Mouse (Mus musculus): ENCODE results near the gene Gtdc1. TPM values are rescaled to one million over a fixed set of nuclear protein-coding genes. Genes with fewer than 3 reads are reported as not detected.

Gene Gtdc1
- polyA plus RNA-seq, 1 experiment = 36.2 TPM

GRCm38 (mm10) chr2:44542775-44543174 is 384.7 kb downstream of the Gtdc1 start:
- no peak for DNase-seq (ENCODE audit: low read depth)
- TF ChIP-seq CTCF (IDR thresholded peaks at IDR 0.05; ENCODE audit: borderline replicate concordance, extremely low read depth, insufficient read depth, insufficient read length) = no peak
- TF ChIP-seq POLR2A (IDR thresholded peaks at IDR 0.05; ENCODE audit: borderline replicate concordance, extremely low read depth, insufficient read depth, insufficient read length, poor library complexity, severe bottlenecking) = no peak

DNA sequence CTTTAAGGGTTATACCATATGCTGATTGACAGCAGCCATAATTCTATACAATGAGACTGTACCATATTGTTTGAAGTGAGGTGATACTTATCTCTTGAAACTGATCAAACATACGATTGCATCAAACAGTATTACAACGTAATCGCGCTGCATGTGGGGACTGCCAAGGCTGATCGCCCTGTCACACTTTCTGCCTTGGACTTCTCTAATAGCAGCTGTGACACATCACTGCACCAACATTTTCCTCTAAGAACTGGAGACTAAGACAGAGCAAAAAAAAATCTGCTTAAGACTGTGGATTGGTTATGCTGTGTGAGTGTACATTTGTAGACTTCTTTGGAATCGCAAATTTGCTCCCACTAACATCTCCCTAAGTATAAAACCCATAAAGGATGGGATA is 385.7 kb downstream of the Gtdc1 start:
- TF ChIP-seq POLR2A (IDR thresholded peaks at IDR 0.05; ENCODE audit: borderline replicate concordance, extremely low read depth, insufficient read depth, insufficient read length, poor library complexity, severe bottlenecking) (no peak), CTCF (IDR thresholded peaks at IDR 0.05; ENCODE audit: borderline replicate concordance, extremely low read depth, insufficient read depth, insufficient read length) (no peak)
- DNase-seq (ENCODE audit: low read depth) = peak; percentile 20

- TF ChIP-seq POLR2A (IDR thresholded peaks at IDR 0.05; ENCODE audit: borderline replicate concordance, extremely low read depth, insufficient read depth, insufficient read length, poor library complexity, severe bottlenecking) (no peak), CTCF (IDR thresholded peaks at IDR 0.05; ENCODE audit: borderline replicate concordance, extremely low read depth, insufficient read depth, insufficient read length) (no peak)
Measured at GRCm38 (mm10) chr2:44540881-44541280, 386.6 kb downstream of the Gtdc1 start.

DNA sequence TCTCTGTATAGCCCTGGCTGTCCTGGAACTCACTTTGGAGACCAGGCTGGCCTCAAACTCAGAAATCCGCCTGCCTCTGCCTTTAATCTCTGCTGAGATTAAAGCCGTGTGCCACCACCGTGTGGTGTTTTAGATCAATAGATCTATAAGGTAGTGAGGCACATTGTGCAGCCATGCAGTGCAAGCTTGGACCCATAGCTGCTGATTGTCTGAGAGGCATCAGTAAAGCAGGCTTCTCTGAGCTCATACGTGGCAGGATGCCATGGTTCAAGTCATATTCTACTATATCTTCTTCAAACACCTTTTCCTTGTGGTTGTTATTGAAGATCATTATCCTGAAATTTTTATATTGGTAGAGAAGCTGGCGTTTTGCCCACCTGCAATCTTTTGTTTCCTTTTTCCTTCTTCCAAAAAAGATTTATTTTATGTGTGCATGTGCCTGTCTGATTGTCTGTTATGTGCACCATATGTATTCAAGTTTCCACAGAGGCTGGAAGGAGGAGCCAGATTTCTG is 388.3 kb downstream of the Gtdc1 start:
- no peak for TF ChIP-seq POLR2A (IDR thresholded peaks at IDR 0.05; ENCODE audit: borderline replicate concordance, extremely low read depth, insufficient read depth, insufficient read length, poor library complexity, severe bottlenecking)
- peak; percentile 23 for DNase-seq (ENCODE audit: low read depth)

More at GRCm38 (mm10) chr2:44540881-44541280, 386.6 kb downstream of the Gtdc1 start:
- DNase-seq (ENCODE audit: low read depth) = no peak

- no peak for DNase-seq (ENCODE audit: low read depth)
- TF ChIP-seq POLR2A (IDR thresholded peaks at IDR 0.05; ENCODE audit: borderline replicate concordance, extremely low read depth, insufficient read depth, insufficient read length, poor library complexity, severe bottlenecking) = no peak
- no peak for TF ChIP-seq CTCF (IDR thresholded peaks at IDR 0.05; ENCODE audit: borderline replicate concordance, extremely low read depth, insufficient read depth, insufficient read length)
Measured at GRCm38 (mm10) chr2:44538135-44538534, 389.3 kb downstream of the Gtdc1 start.

GRCm38 (mm10) chr2:44535760-44536159 is 391.7 kb downstream of the Gtdc1 start:
- TF ChIP-seq POLR2A (IDR thresholded peaks at IDR 0.05; ENCODE audit: borderline replicate concordance, extremely low read depth, insufficient read depth, insufficient read length, poor library complexity, severe bottlenecking) (no peak), CTCF (IDR thresholded peaks at IDR 0.05; ENCODE audit: borderline replicate concordance, extremely low read depth, insufficient read depth, insufficient read length) (no peak)
- no peak for DNase-seq (ENCODE audit: low read depth)

GRCm38 (mm10) chr2:44535136-44535675 is 392.3 kb downstream of the Gtdc1 start:
- TF ChIP-seq CTCF (IDR thresholded peaks at IDR 0.05; ENCODE audit: borderline replicate concordance, extremely low read depth, insufficient read depth, insufficient read length) (no peak), POLR2A (IDR thresholded peaks at IDR 0.05; ENCODE audit: borderline replicate concordance, extremely low read depth, insufficient read depth, insufficient read length, poor library complexity, severe bottlenecking) (no peak)
- no peak for DNase-seq (ENCODE audit: low read depth)

- peak; percentile 64 for DNase-seq (ENCODE audit: low read depth)
- TF ChIP-seq POLR2A (IDR thresholded peaks at IDR 0.05; ENCODE audit: borderline replicate concordance, extremely low read depth, insufficient read depth, insufficient read length, poor library complexity, severe bottlenecking) = no peak
Measured at GRCm38 (mm10) chr2:44526110-44527032, 401.1 kb downstream of the Gtdc1 start.

DNA sequence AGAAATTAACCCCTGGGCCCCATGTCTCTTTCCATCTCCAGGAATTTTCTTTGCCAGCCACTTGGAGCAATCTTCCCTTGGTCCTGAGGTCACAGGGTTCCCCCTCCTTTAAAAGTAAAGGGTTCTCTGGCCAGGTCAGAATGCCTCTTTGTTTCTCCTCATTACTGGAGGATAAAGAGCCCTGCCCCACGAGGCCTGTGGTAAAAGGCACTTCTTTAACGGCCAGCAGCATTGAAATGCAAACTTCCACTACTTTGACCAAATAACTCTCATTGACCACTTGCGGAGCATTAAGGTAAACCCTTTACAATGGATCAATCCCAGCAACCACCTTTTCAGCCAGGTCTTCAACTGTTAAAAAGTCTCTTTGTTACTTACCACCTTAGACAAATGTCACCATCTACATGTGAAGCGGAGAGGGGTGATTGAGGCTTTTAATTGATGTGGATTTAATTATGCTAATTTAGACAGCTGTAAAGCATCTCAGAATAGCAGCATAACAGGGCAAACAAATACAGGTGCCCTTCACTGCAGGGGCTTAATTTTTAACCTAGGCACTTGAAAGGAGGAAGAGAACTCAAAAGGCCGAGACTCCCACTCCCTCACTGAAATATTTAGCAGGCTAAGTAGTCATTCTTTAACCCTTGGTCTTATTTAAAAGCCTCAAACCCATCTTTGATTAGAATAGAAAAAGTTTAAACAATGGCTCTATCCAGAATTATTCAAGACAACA is 402.1 kb downstream of the Gtdc1 start:
- no peak for TF ChIP-seq CTCF (IDR thresholded peaks at IDR 0.05; ENCODE audit: borderline replicate concordance, extremely low read depth, insufficient read depth, insufficient read length)
- no peak for TF ChIP-seq POLR2A (IDR thresholded peaks at IDR 0.05; ENCODE audit: borderline replicate concordance, extremely low read depth, insufficient read depth, insufficient read length, poor library complexity, severe bottlenecking)
- no peak for DNase-seq (ENCODE audit: low read depth)

- no peak for DNase-seq (ENCODE audit: low read depth)
- TF ChIP-seq POLR2A (IDR thresholded peaks at IDR 0.05; ENCODE audit: borderline replicate concordance, extremely low read depth, insufficient read depth, insufficient read length, poor library complexity, severe bottlenecking) (no peak), CTCF (IDR thresholded peaks at IDR 0.05; ENCODE audit: borderline replicate concordance, extremely low read depth, insufficient read depth, insufficient read length) (no peak)
Measured at GRCm38 (mm10) chr2:44519236-44519635, 408.2 kb downstream of the Gtdc1 start.

DNA sequence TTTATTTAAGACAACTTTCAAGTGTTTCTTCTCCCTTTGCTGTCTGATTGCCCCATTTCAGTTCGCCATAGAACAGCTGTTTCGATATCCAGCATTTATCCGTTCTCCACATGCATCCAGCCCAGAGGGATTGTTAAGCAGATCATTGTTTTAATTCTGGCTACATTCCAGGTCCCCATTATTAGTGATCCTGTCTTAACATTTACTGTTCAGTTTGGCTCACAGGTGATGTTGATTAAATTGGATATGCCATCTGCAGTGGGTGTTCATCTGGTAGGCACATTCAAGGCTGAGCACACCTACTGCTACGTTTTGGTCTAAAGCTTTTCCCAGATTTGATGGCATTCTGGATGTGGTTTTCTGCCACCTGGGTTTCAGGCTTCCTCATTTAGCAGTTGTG is 409.4 kb downstream of the Gtdc1 start:
- DNase-seq (ENCODE audit: low read depth) = peak; percentile 42
- TF ChIP-seq POLR2A (IDR thresholded peaks at IDR 0.05; ENCODE audit: borderline replicate concordance, extremely low read depth, insufficient read depth, insufficient read length, poor library complexity, severe bottlenecking) = no peak
- no peak for TF ChIP-seq CTCF (IDR thresholded peaks at IDR 0.05; ENCODE audit: borderline replicate concordance, extremely low read depth, insufficient read depth, insufficient read length)

Other genes with a start within 250 kb of the Gtdc1 start
- 33.3 and 46.5 TPM in 2 replicates for gene Zeb2, start 189.7 kb upstream of the Gtdc1 start, polyA plus RNA-seq (2012; rRNA removed)